Mouse (Mus musculus) kidney, adult 2 months (tissue): ENCODE data around the gene Epb41l4b.

ENCODE experiments used
- CTCF ChIP-seq: fragments of 200-500 bp; conservative IDR thresholded peaks from 2 replicates; pipeline ENCODE4 v1.5.1; 2011; ENCODE audit warnings: low read depth, mild to moderate bottlenecking, control low read depth, low read length, moderate library complexity, mixed read lengths; ENCODE audit not compliant: insufficient read depth, insufficient read length
- POLR2A ChIP-seq: fragments of 200-500 bp; IDR thresholded peaks from one replicate; pipeline ENCODE4 v1.6.1; 2011; ENCODE audit warnings: low read depth, low read length, control low read depth

- TF ChIP-seq POLR2A (no peak), CTCF (no peak)
Measured at GRCm38 (mm10) chr4:57043621-57044020, 99.6 kb downstream of the Epb41l4b start.
